Mouse (Mus musculus): ENCODE results near the gene Atp11a. TPM values are rescaled to one million over a fixed set of nuclear protein-coding genes. Genes with fewer than 3 reads are reported as not detected.

The Atp11a gene
- polyA plus RNA-seq, 1 experiment = 44.3 TPM

GRCm38 (mm10) chr8:12873357-12874046 is 116.7 kb downstream of the Atp11a start, which contains the start of gene Mcf2l:
TSS of gene Mcf2l (plus strand) at chr8:12873806.
- no peak for TF ChIP-seq CTCF (IDR thresholded peaks at IDR 0.05; ENCODE audit: extremely low read depth, insufficient read depth, low read length)
- TF ChIP-seq POLR2A (IDR thresholded peaks at IDR 0.05; ENCODE audit: extremely low read depth, insufficient read depth, low read length) = no peak
- Histone ChIP-seq H3K27ac (ENCODE audit: insufficient read depth, low read length) (no peak within 1 kb of the TSS), H3K4me3 (ENCODE audit: insufficient read depth, low read length) (peak within 1 kb of the TSS; percentile 72), H3K4me1 (ENCODE audit: control insufficient read depth, insufficient read depth, low read length) (peaks cover 2% of the 10 kb centered on the region; the same call in 1 of the 2 replicates)

- Histone ChIP-seq H3K4me1 (ENCODE audit: control insufficient read depth, insufficient read depth, low read length) (peaks cover 2% of the 10 kb centered on the region; the same call in 1 of the 2 replicates), H3K27ac (ENCODE audit: insufficient read depth, low read length) (no peak overlapping the region), H3K4me3 (ENCODE audit: insufficient read depth, low read length) (peak overlapping the region; percentile 72)
- no peak for TF ChIP-seq POLR2A (IDR thresholded peaks at IDR 0.05; ENCODE audit: extremely low read depth, insufficient read depth, low read length)
- TF ChIP-seq CTCF (IDR thresholded peaks at IDR 0.05; ENCODE audit: extremely low read depth, insufficient read depth, low read length) = no peak
These were observed 117.5 kb downstream of the Atp11a start for GRCm38 (mm10) chr8:12874194-12874791.

GRCm38 (mm10) chr8:12874971-12875370 is 118.2 kb downstream of the Atp11a start:
- Histone ChIP-seq H3K4me1 (ENCODE audit: control insufficient read depth, insufficient read depth, low read length) (peaks cover 2% of the 10 kb centered on the region; the same call in 1 of the 2 replicates), H3K27ac (ENCODE audit: insufficient read depth, low read length) (no peak overlapping the region), H3K4me3 (ENCODE audit: insufficient read depth, low read length) (no peak overlapping the region)
- TF ChIP-seq POLR2A (IDR thresholded peaks at IDR 0.05; ENCODE audit: extremely low read depth, insufficient read depth, low read length) (no peak), CTCF (IDR thresholded peaks at IDR 0.05; ENCODE audit: extremely low read depth, insufficient read depth, low read length) (no peak)

- H3K4me3 ChIP-seq (ENCODE audit: insufficient read depth, low read length) = no peak overlapping the region
- TF ChIP-seq POLR2A (IDR thresholded peaks at IDR 0.05; ENCODE audit: extremely low read depth, insufficient read depth, low read length) (no peak), CTCF (IDR thresholded peaks at IDR 0.05; ENCODE audit: extremely low read depth, insufficient read depth, low read length) (no peak)
These were observed 120.3 kb downstream of the Atp11a start for GRCm38 (mm10) chr8:12877126-12877525.

DNA sequence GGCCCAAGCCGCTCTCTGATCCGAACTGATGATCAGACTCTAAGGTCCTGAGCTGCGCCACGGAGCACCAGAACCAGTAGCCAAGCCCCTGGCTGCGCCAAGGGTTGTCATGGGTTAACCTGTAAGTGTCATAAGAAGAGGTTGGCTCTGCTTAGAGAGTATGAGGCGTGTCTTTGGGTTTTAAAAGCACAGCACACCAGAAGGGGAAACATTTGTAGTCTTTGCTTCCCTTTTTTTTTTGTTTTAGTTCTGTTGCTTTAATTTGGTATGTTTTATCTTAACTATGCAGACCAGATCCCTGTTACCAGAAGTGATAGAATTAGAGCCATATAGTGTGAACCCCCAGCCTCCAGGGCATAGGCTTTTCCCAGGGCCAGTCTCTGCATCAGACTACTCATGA is 123.3 kb downstream of the Atp11a start:
- Histone ChIP-seq H3K4me1 (ENCODE audit: control insufficient read depth, insufficient read depth, low read length) (no peaks in the 10 kb centered on the region), H3K27ac (ENCODE audit: insufficient read depth, low read length) (no peak overlapping the region), H3K4me3 (ENCODE audit: insufficient read depth, low read length) (no peak overlapping the region)
- no peak for TF ChIP-seq POLR2A (IDR thresholded peaks at IDR 0.05; ENCODE audit: extremely low read depth, insufficient read depth, low read length)
- no peak for TF ChIP-seq CTCF (IDR thresholded peaks at IDR 0.05; ENCODE audit: extremely low read depth, insufficient read depth, low read length)

More at GRCm38 (mm10) chr8:12877126-12877525, 120.3 kb downstream of the Atp11a start:
- Histone ChIP-seq H3K4me1 (ENCODE audit: control insufficient read depth, insufficient read depth, low read length) (peaks cover 2% of the 10 kb centered on the region; the same call in 1 of the 2 replicates), H3K27ac (ENCODE audit: insufficient read depth, low read length) (no peak overlapping the region)

DNA sequence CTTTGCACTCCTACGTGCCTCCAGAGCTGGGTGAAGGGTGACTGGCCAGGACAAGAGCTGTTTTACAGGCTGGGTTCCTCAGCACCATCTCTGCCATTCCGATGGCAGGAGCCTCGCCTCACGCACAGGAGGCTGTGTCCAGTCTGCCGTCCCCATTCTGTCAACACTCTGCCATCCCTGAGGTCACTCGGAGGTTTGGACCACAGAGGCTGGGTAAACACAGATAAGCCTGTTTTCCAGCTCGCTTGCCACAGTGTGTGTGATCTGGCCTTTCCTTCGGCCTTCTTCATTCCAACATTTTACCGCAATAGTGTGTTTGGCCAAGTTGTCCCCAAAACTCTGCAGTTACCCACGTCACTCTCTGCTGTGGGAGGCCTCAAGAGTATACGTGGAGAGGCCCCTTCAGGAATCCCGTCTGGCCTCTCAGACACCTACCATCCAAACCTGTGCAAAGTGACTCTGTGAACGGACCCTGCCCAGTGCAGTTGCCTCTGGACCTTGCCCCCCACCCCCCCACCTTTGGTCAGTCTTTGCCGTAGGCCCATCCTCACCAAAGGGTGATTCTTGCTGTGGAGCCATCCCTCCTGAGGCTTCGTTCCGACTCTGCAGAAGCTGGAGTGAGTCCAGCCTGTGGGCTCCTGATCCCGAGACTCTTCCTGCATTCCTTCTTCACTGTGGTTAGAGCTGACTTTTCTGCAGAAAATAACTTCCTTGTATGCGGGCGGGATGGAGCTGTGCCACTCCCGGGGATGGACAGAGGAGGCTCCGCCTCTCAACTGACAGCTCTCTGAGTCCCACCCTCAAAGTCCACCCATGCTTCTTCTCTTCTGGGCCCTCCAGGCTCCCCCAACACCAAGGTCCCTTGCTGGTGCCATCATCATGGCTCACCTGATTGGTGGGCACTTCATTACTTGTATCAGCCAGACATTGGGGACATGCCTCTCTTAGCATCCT is 126.5 kb downstream of the Atp11a start:
- Histone ChIP-seq H3K4me1 (ENCODE audit: control insufficient read depth, insufficient read depth, low read length) (no peaks in the 10 kb centered on the region), H3K27ac (ENCODE audit: insufficient read depth, low read length) (no peak overlapping the region), H3K4me3 (ENCODE audit: insufficient read depth, low read length) (no peak overlapping the region)
- TF ChIP-seq POLR2A (IDR thresholded peaks at IDR 0.05; ENCODE audit: extremely low read depth, insufficient read depth, low read length) = no peak

DNA sequence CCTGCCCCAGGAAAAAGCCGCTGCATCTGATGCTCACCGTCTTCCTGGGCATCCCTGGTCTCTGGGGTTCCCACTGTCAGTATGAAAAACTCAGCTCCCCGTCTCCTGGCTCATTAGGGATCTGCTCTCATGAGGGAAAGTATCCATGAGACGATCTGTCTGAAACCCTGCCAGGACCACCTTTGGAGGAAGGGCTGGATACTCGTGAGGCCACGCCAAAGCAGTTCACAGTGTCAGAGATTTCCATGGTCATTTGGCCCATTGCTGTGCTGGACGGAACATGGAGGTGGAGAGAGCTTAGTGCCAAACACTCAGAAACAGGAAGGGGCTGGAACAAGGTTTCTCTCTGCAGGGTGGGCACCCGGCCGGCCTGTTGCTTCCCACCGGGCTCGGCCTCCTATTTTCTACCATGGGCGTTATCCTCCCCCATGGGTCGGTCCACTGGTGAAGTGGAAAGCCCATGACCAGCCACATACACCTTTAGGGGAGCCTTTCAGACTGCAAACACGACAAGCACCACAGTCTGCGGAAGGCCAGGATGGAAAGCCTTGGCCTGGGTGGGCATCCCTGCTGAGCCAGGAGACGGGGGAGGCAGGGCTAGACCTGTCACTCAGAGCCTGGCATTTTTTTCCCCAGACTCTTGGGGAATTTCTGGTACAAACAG is 131.1 kb downstream of the Atp11a start:
- Histone ChIP-seq H3K4me1 (ENCODE audit: control insufficient read depth, insufficient read depth, low read length) (no peaks in the 10 kb centered on the region), H3K4me3 (ENCODE audit: insufficient read depth, low read length) (no peak overlapping the region), H3K27ac (ENCODE audit: insufficient read depth, low read length) (no peak overlapping the region)
- TF ChIP-seq POLR2A (IDR thresholded peaks at IDR 0.05; ENCODE audit: extremely low read depth, insufficient read depth, low read length) = no peak
- TF ChIP-seq CTCF (IDR thresholded peaks at IDR 0.05; ENCODE audit: extremely low read depth, insufficient read depth, low read length) = no peak

GRCm38 (mm10) chr8:12889046-12889598 is 132.3 kb downstream of the Atp11a start:
- TF ChIP-seq CTCF (IDR thresholded peaks at IDR 0.05; ENCODE audit: extremely low read depth, insufficient read depth, low read length) (no peak), POLR2A (IDR thresholded peaks at IDR 0.05; ENCODE audit: extremely low read depth, insufficient read depth, low read length) (no peak)
- Histone ChIP-seq H3K4me1 (ENCODE audit: control insufficient read depth, insufficient read depth, low read length) (no peaks in the 10 kb centered on the region), H3K4me3 (ENCODE audit: insufficient read depth, low read length) (no peak overlapping the region), H3K27ac (ENCODE audit: insufficient read depth, low read length) (no peak overlapping the region)

Measured in cortical plate, adult 2 months (tissue).